Mouse (Mus musculus): ENCODE data around the gene Cacna2d2.
A peak's percentile ranks its signal among the peaks of the same experiment; 100 is the strongest.

Gene Cacna2d2

DNA sequence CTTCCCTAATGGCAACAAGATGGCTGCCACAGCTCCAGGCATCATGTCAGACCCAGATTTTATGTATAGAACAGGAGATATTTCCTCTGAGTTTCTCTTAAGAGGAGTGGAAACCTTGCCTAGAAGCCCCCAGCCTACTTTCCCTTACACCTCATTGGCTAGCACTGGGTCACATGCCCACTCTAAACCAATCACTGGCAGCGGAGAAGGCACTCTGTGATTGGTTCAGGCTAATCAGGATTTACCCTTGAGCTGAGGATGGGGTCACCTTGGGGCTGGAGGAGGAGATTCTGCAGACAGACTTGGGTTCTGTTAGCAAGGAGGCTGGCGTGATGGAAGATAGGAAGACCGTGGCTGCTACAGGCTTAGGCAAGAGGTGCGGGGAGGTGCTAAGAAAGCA lies 10.0 kb downstream of the Cacna2d2 start:
- DNase-seq: no peak

DNA sequence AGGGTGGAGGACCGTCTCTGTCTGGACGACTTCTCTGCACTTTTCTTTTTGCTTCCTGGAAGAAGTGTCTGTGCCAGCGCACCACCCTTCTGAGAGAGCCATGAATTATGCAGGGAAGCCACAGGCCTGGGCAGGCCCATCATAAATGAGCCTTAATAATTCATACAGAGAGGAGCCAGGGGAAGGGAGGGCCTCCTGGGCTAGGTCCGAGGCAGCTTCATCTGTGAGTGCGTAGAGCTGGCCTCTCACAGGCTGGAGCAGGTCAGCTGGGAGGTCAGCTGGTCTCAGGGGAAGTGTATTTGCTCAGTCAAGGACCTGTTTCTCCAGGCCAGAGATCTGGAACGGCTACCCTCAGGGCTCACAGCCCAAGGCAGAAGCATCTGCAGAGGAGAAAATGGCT lies 17.7 kb downstream of the Cacna2d2 start:
- no peak for DNase-seq

DNA sequence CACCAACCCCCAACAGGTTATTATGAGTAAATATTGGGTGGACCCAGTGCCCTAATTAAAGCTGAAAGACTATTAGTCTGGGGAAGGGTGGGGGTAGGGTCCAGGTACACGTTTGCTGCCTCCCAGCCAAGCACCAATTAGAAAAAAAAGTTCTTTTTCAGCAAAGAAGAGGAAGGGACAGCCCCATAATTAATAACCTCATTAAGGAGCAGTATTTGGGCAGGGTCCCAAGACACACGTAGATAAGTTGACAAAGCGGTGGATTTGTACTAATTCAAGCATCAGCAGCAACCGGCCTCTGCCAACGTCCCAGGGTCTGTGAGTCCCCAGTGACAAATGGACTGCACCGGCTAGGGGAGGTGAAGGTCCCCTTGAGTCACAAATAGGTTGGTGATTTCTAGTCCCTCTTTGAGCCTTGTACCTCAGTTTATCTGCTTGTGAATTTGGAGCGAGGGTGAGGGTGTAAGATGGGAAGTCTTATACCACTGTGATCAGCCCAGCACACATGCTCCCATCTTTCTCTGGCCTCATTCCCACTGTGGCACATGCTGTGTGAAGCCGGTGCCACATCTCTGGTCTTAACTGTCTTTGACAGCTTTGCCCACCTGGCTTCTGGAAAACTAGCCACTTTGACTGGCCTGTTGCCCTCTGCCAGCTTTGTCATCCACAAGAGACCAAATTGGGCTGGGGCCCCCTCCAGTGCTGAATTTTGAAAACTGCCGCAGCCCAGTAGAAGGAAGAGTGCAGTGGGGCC lies 20.3 kb downstream of the Cacna2d2 start:
- no peak for DNase-seq

DNA sequence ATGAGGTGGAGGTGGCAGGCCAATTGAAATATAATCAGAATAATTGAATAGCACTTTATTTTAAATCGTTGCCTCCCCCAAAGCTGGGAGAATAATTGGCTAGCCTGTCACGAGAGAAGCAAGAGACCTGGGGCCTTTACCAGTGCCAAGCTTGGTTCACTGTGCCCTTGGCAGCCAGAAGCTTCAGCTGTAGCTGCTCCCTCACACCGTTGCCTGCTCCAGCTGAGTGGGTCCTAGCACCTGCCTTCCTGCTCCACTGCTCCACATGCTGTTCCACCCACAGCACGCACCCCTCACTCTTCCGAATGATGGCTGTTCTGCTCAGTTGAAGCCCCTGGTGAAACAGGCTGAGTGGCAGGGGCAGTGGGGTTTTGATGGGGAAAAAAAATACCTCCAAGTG lies 21.5 kb downstream of the Cacna2d2 start:
- no peak for DNase-seq

DNA sequence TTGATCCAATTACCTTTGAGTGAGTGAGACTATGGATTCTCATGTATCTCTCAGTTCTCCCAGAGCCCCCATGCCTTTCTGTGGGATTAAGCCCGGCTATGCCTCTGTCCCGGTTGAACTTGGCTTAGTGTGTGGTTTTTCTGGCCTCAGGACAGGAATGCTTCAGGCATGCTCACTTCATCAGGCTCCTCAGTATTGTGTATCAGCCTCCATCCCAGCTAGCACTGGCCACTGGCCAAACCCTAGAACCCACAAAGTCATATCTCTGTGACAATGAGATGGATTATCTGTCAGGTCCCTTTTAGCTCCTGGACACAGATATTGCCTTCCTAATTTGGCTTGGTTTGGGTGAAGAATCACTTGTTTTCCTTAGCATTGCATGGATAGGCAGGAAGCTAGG lies 23.5 kb downstream of the Cacna2d2 start:
- DNase-seq: no peak

DNA sequence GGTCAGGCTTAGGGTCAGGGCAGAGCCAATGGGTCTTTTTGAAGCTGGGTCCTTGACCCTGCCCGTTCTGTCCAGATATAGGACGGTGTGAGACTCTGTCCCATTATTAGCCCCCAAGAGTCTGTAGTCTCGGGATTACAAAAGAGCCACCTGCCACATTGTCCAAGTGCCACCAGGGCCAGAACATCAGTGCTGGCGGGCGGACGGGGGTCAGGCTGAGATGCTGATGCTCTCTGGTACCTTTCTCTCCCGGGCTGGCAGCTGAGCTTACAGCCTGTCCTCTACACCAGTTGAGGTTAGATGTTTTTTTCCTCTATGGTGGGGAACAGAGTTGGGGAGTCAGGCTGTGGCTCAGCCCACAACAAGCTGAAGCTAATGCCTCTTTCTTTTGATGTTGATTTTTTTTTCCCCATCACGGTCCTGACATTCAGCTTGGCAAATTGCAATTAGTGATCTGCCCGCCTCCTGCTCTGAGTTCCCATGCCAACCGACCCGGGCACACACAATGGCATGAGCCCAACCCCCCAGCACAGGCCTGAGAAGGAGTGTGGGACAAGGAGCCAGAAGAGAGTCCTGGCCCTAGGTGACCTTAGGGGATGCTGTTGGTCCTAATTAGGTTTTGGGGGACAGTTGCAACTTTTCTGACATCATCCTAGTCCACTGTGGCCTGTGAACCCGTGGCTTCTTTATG lies 25.2 kb downstream of the Cacna2d2 start:
- no peak for DNase-seq

DNA sequence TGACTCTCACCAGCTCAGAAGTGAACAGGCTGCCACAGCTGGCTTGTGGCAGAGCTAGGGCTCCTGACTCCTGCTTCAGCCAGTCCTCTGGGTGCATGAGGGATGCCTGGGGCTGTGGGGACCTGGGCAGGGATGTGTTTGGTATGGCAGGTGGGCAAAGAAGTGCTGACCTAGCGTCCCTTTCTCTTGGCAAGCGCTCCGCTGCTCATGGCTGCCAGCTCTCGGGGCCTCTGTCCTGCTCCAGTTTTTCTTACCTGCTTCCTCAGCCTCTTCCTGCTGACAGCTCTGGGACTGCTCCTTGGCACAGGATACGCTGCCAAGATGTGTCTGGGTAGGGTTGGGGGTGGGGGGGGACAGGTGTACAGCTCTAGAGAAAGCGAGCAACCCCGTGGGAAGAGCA lies 28.5 kb downstream of the Cacna2d2 start:
- DNase-seq: no peak

DNA sequence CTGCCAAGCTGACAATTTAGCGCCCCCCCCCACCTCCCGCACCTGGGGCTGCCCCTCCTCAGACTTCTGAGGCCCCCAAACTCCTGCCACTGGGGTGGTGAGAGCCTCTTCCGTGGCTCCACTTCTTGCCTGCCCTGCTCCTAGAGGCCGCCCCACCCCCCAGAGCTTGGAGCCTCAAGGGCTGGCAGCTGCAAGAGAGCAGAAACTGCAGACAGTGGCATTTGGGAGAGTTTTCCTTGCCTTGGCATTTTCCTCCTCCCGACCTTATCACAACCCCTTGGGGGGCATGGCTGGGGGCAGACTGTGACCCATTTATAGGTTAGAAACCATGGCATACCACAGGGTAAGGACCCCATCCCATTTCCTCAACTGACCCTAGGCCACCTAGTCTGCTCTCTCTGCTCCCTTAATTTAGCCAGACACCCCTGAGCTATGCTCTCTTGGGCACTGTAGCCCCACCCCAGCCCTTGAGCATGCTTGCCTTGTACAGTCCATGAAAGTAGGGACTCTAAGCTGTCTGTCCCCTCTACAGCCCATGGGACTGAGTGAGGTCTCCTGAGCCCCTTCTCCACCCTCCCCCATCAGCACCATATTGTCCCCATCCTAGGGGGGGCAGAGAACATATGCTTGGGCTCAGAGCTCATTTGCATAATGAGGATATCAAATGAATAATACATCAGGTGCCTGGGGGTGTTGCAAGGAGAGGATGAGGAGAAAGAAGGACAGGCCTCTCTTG lies 29.2 kb downstream of the Cacna2d2 start:
- DNase-seq: no peak

DNA sequence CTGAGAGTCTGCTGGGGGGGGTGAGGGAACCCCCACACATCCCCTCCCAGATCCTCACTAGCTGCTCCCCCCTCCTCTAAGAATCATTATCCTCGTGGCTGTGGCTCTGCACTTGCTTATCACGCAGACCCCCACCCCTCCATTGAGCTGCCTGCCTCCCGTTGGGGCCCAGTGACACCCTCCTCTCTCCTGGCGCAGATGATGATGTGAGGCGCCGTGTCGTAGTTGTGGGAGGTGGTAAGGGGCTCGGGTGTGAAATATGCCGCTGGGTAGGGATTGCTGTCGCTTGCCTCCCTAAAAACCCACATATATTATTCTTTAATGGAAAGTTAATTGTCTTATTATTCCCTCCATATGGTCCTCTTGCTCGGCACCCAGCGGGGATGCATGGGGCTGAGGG lies 31.0 kb downstream of the Cacna2d2 start:
- DNase-seq: no peak

DNA sequence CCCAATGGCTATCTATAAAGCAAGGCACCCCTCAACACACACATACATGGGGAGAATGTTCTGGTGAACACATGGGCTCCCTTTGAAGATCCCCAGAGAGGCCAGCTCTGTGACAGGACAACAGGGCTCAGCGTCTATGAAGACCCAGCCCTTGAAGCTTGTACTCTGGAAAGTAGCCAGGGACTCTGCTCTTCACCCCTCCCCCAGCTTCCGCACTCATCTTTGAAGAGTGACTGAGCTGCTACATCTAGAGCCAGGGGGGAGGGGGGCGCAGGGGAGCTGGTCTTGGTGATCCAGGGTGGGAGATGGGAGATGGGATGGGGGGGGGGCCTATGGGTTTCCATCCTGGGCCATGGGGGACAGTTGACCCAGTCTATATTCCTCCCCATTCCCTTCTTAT lies 33.1 kb downstream of the Cacna2d2 start:
- no peak for DNase-seq

DNA sequence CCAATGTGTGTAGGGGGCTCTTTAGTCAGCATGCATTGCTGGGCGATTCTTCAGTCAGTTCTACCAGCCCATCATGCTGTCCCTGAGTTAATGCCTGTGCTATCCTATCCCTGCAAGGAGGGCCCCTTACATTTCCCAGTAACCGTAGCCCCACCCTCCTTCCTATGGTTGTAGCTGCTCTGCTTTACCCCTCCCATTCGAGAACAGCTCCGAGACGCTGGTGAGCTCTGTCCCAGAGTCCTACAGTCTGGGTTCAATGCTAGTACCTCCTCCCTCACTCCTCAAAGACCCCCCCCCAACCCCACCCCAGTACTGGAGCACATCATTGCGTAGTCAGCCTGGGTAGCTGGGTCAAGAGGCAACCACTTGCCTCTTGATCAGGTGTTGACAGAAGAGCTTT lies 35.4 kb downstream of the Cacna2d2 start:
- no peak for DNase-seq

DNA sequence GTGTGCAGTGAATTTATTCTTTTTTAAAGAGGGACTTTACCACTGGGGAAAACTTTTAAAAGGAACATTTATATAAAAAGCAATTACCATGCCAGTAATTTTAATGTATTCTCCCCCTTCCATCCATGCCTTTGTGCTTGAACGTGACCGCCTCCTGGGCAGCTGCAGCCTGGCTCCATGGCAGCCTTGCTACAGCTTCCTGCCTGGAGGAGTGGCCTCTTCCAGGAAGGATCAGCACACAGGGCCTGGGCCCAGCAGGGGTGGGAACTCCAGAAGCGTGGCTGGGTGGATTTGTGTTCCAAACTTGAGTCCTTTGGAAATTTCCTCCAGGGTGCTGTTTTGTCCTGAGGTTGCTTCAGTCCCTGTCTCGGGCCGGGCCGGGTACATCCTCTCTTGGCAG lies 35.9 kb downstream of the Cacna2d2 start:
- peak; percentile 49 for DNase-seq

DNA sequence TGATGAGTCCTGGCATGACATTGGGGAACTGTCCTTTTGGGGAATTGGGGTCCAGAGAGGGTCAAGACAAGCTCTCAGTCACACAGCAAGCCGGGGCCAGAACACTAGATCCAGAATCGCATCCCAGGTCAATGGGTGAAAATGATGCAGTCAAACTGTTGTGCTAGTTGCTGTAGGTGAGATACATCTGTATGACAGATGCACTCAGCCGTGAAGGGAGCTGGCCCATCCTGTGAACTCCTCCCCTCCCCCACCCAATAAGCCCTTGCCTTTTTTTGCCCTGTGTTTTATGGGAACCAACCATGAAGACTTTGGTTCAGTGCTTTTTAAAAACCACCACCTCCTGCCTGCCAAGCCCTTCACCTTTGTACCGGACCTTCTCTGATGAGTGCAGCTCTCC lies 43.5 kb downstream of the Cacna2d2 start:
- no peak for DNase-seq

DNA sequence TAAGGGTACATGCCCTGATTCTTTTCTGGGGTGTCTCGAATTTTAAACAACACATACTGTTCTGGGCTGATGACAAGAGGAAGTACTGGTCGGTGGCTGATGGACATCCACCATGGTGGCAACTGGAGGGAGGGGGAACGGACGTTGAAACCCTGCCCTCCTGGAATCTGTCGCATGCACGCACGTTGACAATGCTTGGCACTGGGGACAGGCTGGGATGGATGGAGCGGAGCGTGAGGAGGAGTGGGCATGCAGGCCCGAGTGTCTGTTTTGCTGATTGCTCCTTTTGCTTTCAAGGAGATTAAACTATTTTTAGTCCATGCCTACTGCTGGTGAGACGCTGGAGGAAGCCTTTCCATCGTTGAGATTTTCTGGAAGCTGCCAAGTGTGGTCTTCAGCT lies 43.9 kb downstream of the Cacna2d2 start:
- no peak for DNase-seq

DNA sequence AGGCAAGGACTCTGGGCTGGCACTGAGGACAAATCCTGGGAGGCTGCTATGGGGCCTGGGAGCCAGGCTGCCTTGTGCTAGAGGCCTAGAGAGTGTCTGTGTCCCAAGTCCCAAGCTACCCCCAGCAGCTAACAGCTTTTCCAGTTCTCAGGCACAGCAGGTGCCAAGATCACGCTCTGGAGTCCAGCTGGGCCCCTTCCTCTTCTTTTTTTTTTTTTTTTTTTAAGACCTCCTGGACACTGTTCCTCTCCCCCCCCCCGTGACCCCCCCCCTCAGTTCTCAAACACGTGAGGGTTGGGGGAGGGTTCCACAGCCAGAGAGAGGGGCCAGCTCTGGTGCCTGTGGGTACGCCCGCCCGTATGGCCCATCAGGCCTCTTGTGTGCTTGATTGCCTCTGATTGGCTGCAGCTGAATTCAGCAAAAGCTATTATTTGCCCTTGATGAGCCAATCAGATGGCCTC lies 45.6 kb downstream of the Cacna2d2 start:
- DNase-seq: peak; percentile 66

DNA sequence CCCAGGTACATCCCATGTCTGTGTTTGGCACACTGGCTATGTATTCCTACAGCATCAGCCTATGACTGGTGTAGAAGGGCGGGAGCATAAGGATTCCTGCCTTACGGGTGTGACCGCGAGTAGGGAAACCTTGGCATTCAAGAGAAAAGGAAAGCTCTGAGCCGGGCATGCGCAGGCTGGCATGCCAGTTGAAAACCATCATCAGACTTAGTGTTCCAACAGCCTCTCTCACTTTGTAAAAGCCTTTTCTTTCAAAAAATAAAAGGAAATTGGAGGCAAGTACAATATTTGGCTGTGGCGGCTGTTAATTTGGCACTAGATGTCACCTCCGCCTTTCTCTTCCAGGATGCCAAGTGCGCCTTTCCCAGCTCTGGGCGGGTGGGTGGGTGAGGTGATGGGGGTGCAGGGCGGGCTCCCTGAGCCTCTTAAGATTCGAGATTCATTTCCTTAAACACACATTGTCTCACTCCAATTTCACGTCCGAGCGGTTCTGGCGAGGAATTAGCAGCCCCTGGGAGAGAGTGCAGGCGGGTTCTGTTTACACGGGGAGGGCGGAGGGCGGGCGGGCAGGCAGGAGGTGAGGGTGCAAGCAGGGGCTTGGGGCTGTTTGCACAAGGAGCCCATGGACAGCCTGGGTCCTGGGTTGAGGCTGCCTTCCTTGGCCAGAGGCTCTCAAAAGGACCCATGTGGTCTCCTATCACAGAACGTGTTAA lies 49.5 kb downstream of the Cacna2d2 start:
- DNase-seq: no peak

DNA sequence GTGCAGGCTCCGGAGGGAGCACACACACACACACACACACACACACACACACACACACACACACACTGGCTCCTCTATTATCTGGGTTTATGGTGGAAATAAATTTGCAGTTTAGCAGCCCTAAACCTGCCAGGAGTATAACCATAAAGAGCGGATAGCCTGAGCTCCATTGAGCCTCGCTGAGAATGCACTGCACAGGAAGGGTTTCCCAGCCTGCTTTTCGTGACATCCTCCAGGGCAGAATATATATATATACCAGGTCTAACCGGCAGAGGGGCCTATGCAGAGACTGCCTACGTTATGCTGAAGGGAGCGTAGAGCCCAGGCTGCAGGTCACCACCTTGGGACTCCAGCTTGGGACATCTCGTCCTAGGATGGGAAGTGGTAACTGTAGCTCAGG lies 52.0 kb downstream of the Cacna2d2 start:
- no peak for DNase-seq

DNA sequence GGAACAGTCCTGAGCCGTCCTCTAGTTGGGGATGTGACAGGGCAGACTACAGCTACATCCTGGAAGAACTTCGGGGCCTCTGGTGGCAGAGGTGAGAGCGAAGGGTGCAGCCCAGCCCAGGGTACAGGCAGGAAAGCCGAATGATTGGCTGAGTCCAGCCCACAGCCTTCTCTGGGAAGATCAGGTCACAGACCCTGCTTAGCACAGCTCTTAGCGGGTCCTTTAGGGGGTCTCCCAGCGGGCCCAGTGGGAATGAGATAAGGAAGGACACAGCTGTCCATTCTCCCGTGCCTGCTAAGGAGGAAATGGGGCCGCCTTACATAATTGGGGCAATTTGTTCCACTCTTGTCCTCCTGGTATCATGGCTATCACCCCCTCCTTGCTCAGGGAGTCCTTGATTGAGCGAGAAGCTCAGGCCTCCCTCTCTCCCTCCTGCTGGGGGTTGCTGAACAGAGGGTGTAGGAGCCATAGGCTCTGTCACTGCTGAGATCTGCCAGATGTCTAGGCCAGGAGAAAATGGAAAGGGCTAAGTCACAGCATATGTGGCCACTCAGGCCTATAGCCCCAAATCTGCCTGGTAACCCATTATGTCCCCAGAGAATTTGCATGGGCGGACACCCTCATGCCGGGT lies 52.6 kb downstream of the Cacna2d2 start:
- DNase-seq: no peak

DNA sequence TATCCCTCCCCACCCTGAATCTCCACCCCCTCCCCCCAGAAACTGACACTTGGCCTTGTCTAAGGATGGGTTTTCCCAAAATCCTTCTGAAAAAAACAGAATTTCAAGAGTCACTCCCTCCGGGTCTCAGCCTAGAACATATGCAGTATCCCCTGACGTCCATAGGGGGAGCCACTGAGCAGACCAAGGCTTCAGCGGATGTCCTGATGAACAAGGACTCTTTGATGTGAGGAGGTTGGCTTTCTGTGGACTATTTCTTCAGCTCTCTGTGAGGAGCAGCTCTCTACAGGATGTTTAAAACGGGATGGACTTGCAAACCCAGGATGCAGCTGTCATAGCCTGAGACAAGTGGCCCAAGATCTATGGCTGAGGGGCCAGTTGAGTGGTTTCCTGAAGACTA lies 53.1 kb downstream of the Cacna2d2 start:
- DNase-seq: peak; percentile 43

DNA sequence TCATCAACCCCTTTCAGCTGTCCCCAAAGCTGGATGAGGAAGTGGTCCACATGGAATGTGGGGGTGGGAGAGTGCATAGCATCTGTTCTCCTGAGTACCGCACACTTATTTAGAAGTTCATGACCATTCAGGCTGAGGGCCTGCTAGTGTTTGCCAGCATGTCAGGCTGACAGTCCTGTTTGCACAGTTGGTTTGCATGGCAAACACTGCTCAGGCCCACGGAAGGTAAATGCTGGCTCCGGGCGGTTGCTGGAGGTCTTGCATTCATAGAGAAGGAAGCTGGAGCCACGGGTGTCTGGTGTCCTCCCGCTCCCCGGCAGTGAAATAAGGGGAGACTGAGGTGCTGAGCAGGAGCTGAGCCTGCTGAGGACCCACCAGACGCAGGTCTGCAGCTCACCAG lies 53.7 kb downstream of the Cacna2d2 start:
- DNase-seq: no peak

DNA sequence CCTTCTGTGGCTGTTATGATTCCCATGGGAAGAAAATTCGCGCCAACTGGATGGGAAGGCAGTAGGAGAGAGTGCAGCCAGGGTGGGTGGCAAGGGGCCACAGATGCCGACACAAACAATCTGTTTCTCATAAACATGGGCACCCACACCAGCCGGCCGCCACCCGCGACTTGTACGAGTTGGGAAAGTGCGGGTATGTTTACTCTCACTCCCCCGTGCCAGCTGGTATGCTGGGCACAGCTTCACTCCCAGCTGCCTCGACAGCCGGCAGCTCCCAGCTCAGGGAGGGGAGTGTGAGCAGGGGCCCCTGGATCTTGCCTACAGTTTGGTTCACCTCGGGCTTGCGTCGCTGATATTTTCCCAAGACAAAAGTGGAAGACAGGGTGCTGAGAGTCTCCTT lies 57.3 kb downstream of the Cacna2d2 start:
- DNase-seq: no peak

DNA sequence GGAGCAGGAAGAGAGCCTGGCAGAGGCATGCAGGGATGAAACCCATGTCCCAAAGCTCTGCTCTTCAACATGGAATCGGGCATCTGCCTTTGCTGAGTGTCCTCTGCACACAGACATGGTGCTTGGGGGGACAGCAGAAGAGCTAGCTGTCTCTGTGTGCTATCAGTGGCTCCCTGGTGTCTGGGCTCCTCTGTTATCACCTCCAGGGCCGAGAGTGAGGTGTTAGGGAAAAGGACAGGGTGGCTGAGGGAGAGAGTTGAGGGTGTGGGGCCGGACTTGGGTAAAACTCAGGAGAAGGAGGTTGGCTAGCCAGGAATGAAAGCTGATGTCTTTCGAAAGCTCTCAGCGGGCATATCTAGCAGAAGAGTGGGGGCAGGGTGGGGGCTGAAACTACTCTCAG lies 63.5 kb downstream of the Cacna2d2 start:
- DNase-seq: no peak

DNA sequence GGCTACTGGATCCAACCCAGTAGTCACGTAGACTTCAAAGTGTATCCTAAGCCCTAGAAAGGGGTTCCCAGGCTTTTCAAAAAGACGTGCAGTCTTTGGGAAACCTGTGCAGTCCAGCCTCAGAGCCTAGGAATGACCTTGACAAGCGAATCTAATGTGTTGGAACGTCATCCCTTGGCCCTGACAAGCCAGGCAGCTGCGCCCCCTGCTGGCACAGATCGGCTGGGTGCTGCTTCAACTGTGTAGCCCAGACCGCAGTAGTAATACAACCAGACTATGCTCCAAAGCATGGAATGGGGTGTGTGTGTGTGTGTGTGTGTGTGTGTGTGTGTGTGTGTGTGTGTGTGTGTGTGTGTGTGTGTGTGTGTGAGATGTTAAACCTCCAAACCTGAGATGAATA lies 64.1 kb downstream of the Cacna2d2 start:
- peak; percentile 89 for DNase-seq

Data from embryo, embryonic 11 days (tissue).